Mouse (Mus musculus) kidney, adult 11 months (tissue): ENCODE data around the gene Ppp3ca.

Experiments used
- DNase-seq: peaks from one replicate; pipeline ENCODE4 v3.0.0; 2022

Ppp3ca gene

DNA sequence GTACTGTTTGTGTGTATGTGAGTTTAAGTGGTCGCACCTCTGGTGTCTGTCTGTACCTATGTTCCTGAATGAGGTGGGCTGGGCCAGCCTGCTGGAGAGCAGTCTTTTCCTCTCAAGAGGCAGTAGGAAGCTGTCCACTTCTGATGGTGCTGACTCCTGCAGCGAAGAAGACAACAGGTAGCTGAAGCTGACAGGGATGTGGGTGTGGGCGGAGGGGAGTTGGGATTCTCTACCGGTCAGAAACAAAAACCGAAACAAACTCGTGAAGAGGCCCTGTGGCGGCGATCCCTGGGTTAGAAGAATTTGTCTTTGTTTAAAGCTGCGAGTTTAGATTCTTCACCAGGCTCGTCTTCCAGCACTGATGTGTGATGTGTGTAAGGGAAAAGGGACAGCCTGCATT, 60.1 kb downstream of the Ppp3ca start:
- DNase-seq = no peak

- DNase-seq = no peak
These were observed 61.7 kb downstream of the Ppp3ca start for GRCm38 (mm10) chr3:136731579-136731978.

DNA sequence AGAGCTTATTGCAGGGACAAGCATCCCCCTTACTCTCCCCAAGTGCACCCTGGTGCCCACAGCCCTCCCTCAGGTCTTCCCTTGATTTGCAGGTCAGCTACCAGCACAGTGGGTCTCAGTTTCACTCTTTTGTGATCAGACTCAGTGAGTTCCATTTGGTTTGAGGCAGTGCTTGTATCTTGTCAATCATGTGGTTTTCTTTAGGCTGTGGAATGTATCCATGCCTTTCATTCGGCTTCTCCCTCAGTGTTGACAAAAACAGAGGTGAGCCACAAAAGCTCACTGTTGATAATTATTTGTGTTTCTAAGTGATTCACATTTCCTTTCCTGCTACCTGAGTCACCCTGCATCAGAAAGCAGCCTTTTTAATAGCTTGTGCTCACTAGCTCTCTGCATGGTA, 66.1 kb downstream of the Ppp3ca start:
- no peak for DNase-seq

GRCm38 (mm10) chr3:136736773-136737298, 66.9 kb downstream of the Ppp3ca start:
- DNase-seq = no peak

DNA sequence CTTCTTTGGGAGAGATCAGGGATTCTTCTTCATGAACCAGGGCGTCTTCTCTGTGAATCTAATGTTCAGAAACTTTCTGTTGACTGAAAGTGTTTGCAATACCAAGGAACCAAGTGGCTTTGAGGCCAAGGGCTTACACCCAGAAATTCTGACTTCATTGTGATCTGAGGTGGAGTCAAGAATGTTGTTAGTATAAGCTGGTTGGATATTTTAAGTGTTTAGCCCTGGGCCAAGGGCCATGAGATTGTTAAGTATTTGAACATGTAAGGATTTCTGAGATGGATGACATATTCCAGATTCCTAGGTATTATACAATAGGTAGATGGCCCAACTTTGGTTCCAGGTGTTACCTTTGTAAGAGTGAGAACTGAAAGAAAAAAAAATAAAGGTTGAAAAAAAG, 68.5 kb downstream of the Ppp3ca start:
- DNase-seq = no peak

DNA sequence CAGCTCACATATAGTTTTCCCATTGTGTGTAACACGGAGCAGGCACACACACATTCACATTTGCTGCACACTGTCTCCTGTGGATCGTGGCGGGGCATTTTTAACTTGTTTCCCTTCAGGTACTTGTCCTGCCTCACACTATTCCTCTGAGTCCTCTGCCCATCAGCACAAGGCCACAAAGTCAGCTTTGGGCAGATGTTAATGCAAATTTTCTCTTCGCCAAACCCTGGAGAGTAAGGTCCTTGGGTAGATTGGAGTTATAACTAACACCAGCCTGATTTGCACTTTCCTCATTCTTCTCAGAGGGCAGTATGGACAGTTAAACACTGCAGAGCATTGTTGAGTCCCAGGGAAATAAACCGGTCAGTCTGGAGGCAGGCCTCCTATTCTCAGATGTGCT, 69.0 kb downstream of the Ppp3ca start:
- no peak for DNase-seq

- DNase-seq = no peak
These were observed 71.7 kb downstream of the Ppp3ca start for GRCm38 (mm10) chr3:136741659-136742058.

DNA sequence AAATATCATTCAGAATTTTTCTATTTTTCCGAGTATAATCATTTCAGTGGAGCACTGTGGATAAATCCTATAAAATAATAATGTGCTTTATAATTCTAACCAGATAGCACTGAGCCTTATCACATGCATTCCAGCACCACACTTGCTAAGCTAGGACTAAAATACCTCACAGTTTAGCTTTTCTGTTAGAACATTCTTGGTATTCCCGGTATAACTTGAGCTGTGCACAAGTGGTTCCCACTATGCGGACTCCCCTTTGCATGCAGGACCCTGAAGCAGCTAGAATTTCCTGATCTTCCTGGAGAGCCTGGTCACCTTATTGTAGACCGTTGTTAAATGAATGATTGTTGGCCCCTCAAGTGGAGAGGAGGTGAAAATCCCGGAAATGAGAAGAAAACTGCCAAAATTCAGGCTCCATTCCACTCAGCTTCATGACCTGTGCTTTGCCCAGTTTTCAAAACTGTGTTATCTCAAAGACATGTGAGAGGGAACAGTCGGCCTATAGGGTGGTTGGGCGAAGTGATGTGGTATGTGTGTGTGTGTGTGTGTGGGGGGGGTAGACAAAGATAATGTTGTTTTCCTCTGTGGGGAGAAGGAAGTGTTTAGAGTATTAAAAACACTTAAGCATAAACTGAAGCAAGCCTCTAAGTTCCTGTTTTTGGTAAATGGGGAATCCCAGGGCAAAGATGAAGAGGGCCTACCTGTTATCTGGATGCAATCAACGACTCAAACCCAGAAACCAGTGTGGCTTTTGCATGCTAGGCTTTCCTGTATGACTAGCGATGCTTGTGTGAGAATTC, 72.5 kb downstream of the Ppp3ca start:
- DNase-seq = no peak

GRCm38 (mm10) chr3:136744295-136744897, 74.5 kb downstream of the Ppp3ca start:
- no peak for DNase-seq

DNA sequence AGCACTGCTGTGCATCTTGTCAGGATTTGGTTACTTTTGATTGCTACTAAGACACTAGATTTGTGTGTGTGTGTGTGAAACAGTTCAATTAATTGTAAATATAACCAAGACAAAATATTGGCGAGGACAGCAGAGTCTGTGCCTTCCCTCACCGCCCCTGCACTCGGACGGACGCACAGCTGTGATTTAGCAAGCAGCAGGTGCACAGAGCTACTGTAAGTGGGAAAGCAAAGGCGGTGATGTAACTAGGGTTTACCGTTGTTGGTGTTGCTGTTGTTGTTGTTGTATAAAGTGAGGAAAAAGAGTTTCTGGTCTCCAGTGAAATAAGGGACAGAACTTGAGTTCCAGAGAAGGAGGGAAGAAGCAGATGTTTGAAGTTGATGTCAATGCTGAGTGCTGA, 75.5 kb downstream of the Ppp3ca start:
- DNase-seq = no peak

DNA sequence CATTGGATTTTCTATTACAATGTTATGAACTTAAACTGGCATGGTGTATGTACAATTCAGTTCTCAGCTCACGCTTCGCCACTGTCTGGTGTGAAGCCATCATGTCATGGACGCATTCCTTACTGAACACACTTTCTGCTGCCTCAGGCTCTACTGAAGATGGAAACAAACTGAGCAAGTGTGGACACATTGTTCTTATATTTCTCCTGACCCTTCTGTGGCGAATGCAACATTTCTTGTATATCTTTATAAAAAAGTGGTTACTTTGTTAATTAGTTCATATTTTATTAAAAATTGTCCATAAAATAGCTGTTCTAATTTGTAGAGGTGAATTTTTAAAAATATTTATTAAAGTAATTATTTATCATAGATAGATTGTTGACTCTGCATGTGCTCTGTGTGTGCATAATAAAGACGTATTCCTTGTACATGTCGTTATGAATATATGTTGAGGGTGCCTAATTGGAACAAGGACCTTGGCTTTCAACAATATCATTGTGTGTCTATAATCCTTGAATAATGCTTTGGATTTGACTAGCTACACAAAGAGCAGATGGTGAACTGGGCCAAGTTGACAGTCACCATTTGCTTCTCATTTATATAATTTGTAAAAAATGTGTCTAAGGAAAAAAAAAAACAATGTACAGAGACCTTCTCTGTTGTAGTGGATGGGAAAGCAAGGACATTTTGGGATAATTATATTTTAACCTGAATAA, 79.0 kb downstream of the Ppp3ca start:
- DNase-seq = no peak

DNA sequence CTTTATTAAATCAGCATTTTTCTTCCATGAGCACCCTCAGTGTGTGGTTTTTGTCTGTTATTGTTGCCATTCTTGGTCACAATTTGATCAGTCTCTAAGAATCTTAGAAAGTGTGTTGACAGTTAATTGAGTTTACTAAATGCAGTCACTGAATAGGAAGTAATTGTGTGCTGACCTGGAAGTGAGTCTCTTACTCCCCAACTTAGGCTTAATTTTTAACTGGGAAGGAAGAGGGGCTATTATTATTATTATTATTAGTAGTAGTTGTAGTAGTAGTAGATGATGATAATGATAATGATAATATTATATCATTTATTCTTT, 79.5 kb downstream of the Ppp3ca start:
- no peak for DNase-seq

DNA sequence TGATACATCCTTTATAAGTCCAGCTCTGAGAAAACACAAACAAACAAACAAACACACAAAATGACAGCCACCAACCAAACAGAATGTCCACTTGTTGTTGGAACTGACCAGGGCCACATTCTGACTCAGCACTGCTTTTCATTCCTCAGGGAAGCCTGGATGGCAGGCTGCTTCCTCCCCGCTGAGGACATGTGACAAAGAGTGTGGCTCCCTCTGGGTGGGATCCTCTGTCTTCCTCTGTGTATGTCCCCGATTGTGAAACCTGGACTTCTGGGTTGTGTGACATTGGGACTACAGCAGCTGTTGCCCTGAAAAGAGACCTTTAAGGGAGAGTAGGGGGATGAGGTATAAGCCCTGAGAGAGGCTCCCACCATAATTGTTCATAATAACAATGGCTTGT, 80.0 kb downstream of the Ppp3ca start:
- no peak for DNase-seq

GRCm38 (mm10) chr3:136752126-136752716, 82.3 kb downstream of the Ppp3ca start:
- DNase-seq = no peak

DNA sequence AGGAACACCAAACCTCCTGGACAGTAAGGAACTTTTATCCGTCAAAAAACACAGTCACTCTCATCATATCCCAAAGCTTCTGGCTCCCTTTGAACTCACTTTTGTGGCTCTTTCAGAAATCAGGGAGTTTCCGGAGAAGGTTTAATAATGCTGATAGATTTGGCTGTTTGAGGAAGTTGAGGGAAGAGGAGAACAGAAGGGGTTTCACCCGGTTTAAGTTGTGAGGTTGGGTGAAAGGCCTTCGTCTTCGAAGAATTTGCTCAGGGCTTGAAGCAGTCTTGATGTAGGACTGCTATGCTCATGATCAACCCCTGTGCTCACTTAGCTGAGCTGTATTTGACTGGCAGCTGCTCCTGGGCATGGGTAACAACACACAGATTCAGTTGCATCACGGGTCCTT, 86.2 kb downstream of the Ppp3ca start:
- DNase-seq = no peak

GRCm38 (mm10) chr3:136759446-136759845, 89.5 kb downstream of the Ppp3ca start:
- no peak for DNase-seq

- DNase-seq = no peak
These were observed 91.5 kb downstream of the Ppp3ca start for GRCm38 (mm10) chr3:136761292-136761978.

- DNase-seq = no peak
These were observed 92.0 kb downstream of the Ppp3ca start for GRCm38 (mm10) chr3:136761979-136762341.

DNA sequence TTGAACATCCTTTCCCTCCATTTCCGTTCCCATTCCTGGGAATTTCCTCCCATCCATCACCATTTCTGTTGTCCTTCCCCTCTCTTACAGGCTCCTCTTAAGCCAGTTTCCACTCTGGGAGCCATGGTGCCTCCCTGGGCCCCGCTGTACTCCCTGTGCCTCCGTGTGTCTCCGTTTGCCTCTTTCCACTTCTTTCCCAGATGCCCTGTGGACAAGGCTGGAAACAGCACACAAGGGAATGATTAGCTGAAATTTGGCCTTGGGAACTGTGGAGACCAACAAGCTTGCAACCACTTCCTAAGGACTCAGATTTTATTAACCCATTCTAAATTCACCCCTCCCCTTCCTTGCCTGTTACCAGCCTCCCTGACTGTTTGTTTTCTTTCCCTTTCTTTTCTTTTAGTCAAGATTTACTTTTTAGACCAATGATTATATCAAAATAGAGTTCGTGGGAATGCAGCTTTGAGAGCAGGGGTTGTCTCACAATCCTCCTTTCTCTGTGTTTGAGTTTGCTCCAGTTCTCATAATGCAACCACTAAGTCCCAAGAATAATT, 93.9 kb downstream of the Ppp3ca start:
- no peak for DNase-seq

- DNase-seq = no peak
These were observed 95.6 kb downstream of the Ppp3ca start for GRCm38 (mm10) chr3:136765569-136765968.

- DNase-seq = no peak
These were observed 99.0 kb downstream of the Ppp3ca start for GRCm38 (mm10) chr3:136768775-136769485.

GRCm38 (mm10) chr3:136769486-136769882, 99.6 kb downstream of the Ppp3ca start:
- no peak for DNase-seq
